Comparison of ENCODE assay signal across 8 mouse cellular contexts in the genomic region with DNA sequence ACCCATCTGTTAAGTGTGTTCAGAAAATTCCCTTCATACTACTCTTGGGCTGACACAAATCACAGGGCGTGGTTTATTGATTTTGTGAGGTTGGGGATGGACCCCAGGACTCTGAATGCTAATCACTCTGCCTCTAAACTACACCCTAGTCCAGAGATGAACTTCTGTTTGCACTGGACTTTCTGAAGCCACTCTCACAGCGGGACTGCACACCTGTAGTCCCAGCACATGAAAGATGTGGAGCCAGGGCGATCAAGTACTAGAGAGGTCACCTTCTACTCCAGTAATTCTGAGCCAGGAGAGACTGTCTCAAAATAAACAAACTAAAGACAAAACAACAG. TPM values are rescaled to one million over a fixed set of nuclear protein-coding genes. Genes with fewer than 3 reads are reported as not detected.
DNase-seq lines count a peak whose midpoint lies in the region; ATAC-seq and TF ChIP-seq lines count a peak whose summit lies in the region.

No protein-coding gene starts in this region.

- no peak for TF ChIP-seq POLR2A in spleen, adult 2 months (IDR thresholded peaks at IDR 0.05; ENCODE audit: low read depth, low read length)

- H3K36me3 ChIP-seq in erythroblast, embryonic 14.5 days (ENCODE audit: control insufficient read depth) = peaks cover 6% of the 10 kb centered on the region; the same call in 1 of the 2 replicates
- no peaks in the 10 kb centered on the region for H3K36me3 ChIP-seq in spleen, adult 2 months (ENCODE audit: control insufficient read depth, insufficient read depth, low read length)
- peaks cover 15% of the 10 kb centered on the region for H3K36me3 ChIP-seq in liver, embryonic 15.5 days (replicated peaks)

- H3K4me1 ChIP-seq in erythroblast, embryonic 14.5 days (ENCODE audit: control insufficient read depth) = peaks cover 15% of the 10 kb centered on the region
- H3K4me1 ChIP-seq in spleen, adult 2 months (ENCODE audit: control insufficient read depth, insufficient read depth, insufficient read length) = peaks cover 8% of the 10 kb centered on the region; the same call in 1 of the 2 replicates
- H3K4me1 ChIP-seq in liver, embryonic 15.5 days (replicated peaks) = peaks cover 43% of the 10 kb centered on the region

- no peak for DNase-seq in spleen, adult 2 months (ENCODE audit: low read depth in 1 of 2, low spot score in 2 of 2)
- no peak for DNase-seq in spleen, postnatal 36 days (ENCODE audit: low spot score in 2 of 2)
- no peak for DNase-seq in ovary, postnatal 10 days (ENCODE audit: low spot score)
- DNase-seq in cerebellum, adult 8-10 months = no peak

- no peaks in the 10 kb centered on the region for H3K9me3 ChIP-seq in erythroblast, embryonic 14.5 days (ENCODE audit: control insufficient read depth, low read length)
- no peaks in the 10 kb centered on the region for H3K9me3 ChIP-seq in liver, embryonic 15.5 days (replicated peaks)

- H3K4me3 ChIP-seq in erythroblast, embryonic 14.5 days (replicated peaks) = peak overlapping the region; percentile 67
- H3K4me3 ChIP-seq in spleen, adult 2 months (ENCODE audit: extremely low read depth, insufficient read depth, insufficient read length) = peak overlapping the region; percentile 79; the same call in 1 of the 2 replicates
- peak overlapping the region; percentile 69 for H3K4me3 ChIP-seq in liver, embryonic 15.5 days (replicated peaks)

- peak overlapping the region; percentile 86 for H3K4me2 ChIP-seq in liver, embryonic 15.5 days

- H3K27ac ChIP-seq in spleen, adult 2 months (ENCODE audit: insufficient read depth, low read length) = no peak overlapping the region
- peak overlapping the region; percentile 62 for H3K27ac ChIP-seq in liver, embryonic 15.5 days (replicated peaks)

- 73% methylated on average over 3 of the region's 3 CpGs for WGBS in spleen, adult 2 months
- WGBS in liver, embryonic 15.5 days (ENCODE audit: insufficient replicate concordance) = 52% methylated on average over 3 of the region's 3 CpGs

- H3K9ac ChIP-seq in liver, embryonic 15.5 days = no peak overlapping the region

- no peak for TF ChIP-seq CTCF in spleen, adult 2 months (IDR thresholded peaks at IDR 0.05; ENCODE audit: extremely low read depth, insufficient read depth, insufficient read length, insufficient replicate concordance)

- no peak for ATAC-seq in erythroblast, adult 5-6 weeks (replicated peaks; ENCODE audit: low FRiP score, poor library complexity, severe bottlenecking)
- ATAC-seq in liver, embryonic 15.5 days (ENCODE audit: insufficient read depth) = peak; percentile 40
- ATAC-seq in CD4-positive, CD25-positive, alpha-beta regulatory T cell, adult 4 months = no peak

- peaks cover 27% of the 10 kb centered on the region for H3K27me3 ChIP-seq in erythroblast, embryonic 14.5 days (ENCODE audit: control insufficient read depth)
- peaks cover 4% of the 10 kb centered on the region; the same call in 1 of the 2 replicates for H3K27me3 ChIP-seq in spleen, adult 2 months (ENCODE audit: control insufficient read depth, insufficient read depth, low read length)
- peaks cover 25% of the 10 kb centered on the region for H3K27me3 ChIP-seq in liver, embryonic 15.5 days

RNA-seq across cellular contexts. Expression of gene Kank2, which starts 0.4 kb away (rescaled TPM):
- polyA plus RNA-seq in erythroblast, embryonic 14.5 days (2012) = 0.02 and 0.03 TPM in 2 replicates
- total RNA-seq in erythroblast, adult 5-6 weeks (2015; ENCODE audit: low replicate concordance) = 1.2 TPM in 1 of 2 replicates, not detected in the other
- total RNA-seq in erythroblast, adult 5-6 weeks (2017; ENCODE audit: low replicate concordance) = 0.09 TPM in 1 of 2 replicates, not detected in the other
- 15.4 and 19.8 TPM in 2 replicates for polyA plus RNA-seq in spleen, adult 2 months (2012; rRNA removed)
- polyA plus RNA-seq in liver, embryonic 15.5 days (2015; fragmentation: Nextera tagmentation; extraction: Ambion mirVana) = 4.8 and 5.5 TPM in 2 replicates
- not detected for polyA plus RNA-seq in CD4-positive, CD25-positive, alpha-beta regulatory T cell, adult 4 months (2017; shearing (Covaris generic))

RNA-seq across cellular contexts. Expression of gene Angptl8, which starts 36.3 kb away (rescaled TPM):
- polyA plus RNA-seq in erythroblast, embryonic 14.5 days (2012) = 0.16 TPM in 1 of 2 replicates, not detected in the other
- 1.3 TPM in 1 of 2 replicates, not detected in the other for total RNA-seq in erythroblast, adult 5-6 weeks (2015; ENCODE audit: low replicate concordance)
- total RNA-seq in erythroblast, adult 5-6 weeks (2017; ENCODE audit: low replicate concordance) = not detected in 2 replicates
- polyA plus RNA-seq in spleen, adult 2 months (2012; rRNA removed) = 0.60 and 1.3 TPM in 2 replicates
- 35.0 and 42.9 TPM in 2 replicates for polyA plus RNA-seq in liver, embryonic 15.5 days (2015; fragmentation: Nextera tagmentation; extraction: Ambion mirVana)
- polyA plus RNA-seq in CD4-positive, CD25-positive, alpha-beta regulatory T cell, adult 4 months (2017; shearing (Covaris generic)) = not detected

RNA-seq across cellular contexts. Expression of gene Spc24, which starts 38.9 kb away (rescaled TPM):
- polyA plus RNA-seq in erythroblast, embryonic 14.5 days (2012) = 27.4 and 32.7 TPM in 2 replicates
- total RNA-seq in erythroblast, adult 5-6 weeks (2015; ENCODE audit: low replicate concordance) = 28.0 and 63.8 TPM in 2 replicates
- total RNA-seq in erythroblast, adult 5-6 weeks (2017; ENCODE audit: low replicate concordance) = 23.6 and 31.9 TPM in 2 replicates
- polyA plus RNA-seq in spleen, adult 2 months (2012; rRNA removed) = 9.0 and 11.6 TPM in 2 replicates
- polyA plus RNA-seq in liver, embryonic 15.5 days (2015; fragmentation: Nextera tagmentation; extraction: Ambion mirVana) = 76.8 and 82.2 TPM in 2 replicates
- 10 to 100 TPM in 1 of 2 experiments, 1 to 10 TPM in 1; 6.5 to 13.5 TPM for polyA plus RNA-seq in CD4-positive, CD25-positive, alpha-beta regulatory T cell, adult 4 months (2017; shearing (Covaris generic))

RNA-seq across cellular contexts. Expression of gene Dock6, which starts 53.5 kb away (rescaled TPM):
- 0.06 and 0.08 TPM in 2 replicates for polyA plus RNA-seq in erythroblast, embryonic 14.5 days (2012)
- not detected in 2 replicates for total RNA-seq in erythroblast, adult 5-6 weeks (2015; ENCODE audit: low replicate concordance)
- total RNA-seq in erythroblast, adult 5-6 weeks (2017; ENCODE audit: low replicate concordance) = not detected in 2 replicates
- polyA plus RNA-seq in spleen, adult 2 months (2012; rRNA removed) = 43.3 and 47.6 TPM in 2 replicates
- polyA plus RNA-seq in liver, embryonic 15.5 days (2015; fragmentation: Nextera tagmentation; extraction: Ambion mirVana) = 4.2 and 5.6 TPM in 2 replicates
- 1 to 10 TPM in 1 of 2 experiments, under 1 TPM in 1; 0.61 to 1.4 TPM for polyA plus RNA-seq in CD4-positive, CD25-positive, alpha-beta regulatory T cell, adult 4 months (2017; shearing (Covaris generic))

Comparison
In these comparisons a context has a peak if more than half of its experiments do, and no peak if none do; other contexts are left out.
1. RNA of gene Angptl8, which starts 36.3 kb away (polyA plus RNA-seq): 35.0 to 42.9 TPM in liver, embryonic 15.5 days; 0.60 to 1.3 TPM in spleen, adult 2 months, 0.16 TPM in erythroblast, embryonic 14.5 days and not detected in CD4-positive, CD25-positive, alpha-beta regulatory T cell, adult 4 months; every median in the first group is over 10 times any median in the second.
2. Peak in every context shown above with its lines, with median percentiles within 50 percentile points of each other: H3K4me3 ChIP-seq.